Mouse (Mus musculus) spleen, postnatal 4 days (tissue): Measurements from ENCODE around the gene Tec.

Experiments used
- DNase-seq, 2 experiments: peaks; one replicate each; pipeline ENCODE4 v3.0.0; 2022; ENCODE audit warnings: low spot score in 2 of 2

The Tec gene

DNA sequence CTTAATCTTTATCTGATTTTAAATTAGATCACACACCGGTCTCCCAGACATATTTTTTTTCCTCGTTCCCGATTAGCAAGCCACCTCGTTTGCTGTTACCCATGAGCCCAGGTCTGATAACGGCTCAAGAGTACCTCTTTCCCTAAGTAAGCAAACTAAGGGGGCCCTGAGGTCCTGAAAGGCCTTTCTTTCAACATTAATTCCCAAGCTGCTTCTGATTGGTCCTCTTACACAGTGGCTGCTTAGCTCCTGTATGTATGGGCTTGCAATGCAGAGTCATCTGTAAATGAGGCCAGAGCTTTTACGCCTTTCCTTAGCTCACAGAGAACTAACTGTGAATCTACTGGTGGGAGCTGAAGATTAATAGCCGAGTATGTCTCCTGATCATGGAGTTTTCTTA, 131.4 kb downstream of the Tec start:
- DNase-seq = no peak

DNA sequence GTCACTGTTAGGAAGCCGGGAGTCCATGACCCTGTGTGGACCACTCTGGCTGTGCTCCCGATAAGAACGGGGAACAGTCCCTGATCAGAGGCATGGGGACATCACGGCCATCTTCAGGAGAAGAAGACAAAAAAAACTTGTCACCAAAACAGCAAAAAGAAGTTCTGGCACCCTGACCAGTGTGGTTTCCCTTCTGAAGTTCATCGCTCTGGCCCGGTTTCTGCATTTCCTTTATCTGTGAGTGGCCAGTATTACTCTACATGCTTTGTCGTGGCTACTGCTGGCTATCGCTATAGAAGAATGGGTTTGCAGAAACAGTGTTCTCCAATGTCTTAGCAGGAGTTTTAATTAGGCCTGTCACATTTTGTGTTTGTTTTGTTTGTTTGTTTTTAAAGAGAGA, 131.8 kb downstream of the Tec start:
- no peak for DNase-seq

DNA sequence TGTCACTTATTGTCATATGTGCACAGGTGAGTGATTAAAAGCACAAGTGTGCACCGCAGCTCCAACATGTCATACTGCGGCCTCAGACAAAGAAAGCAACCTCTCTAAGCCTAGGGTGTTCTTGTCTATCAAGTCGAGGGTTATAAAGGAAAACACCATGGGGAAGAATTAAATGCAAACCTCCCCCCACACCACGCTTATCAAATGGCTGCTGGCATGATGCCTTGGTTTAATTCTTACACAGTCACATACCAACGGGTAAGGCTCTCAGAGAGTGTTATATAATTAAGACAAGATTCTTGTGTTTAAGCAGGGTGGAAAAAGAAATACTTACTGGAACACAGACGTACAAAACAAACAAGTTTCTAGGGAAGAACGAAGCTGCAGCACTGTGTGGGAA, 132.5 kb downstream of the Tec start:
- no peak for DNase-seq

DNA sequence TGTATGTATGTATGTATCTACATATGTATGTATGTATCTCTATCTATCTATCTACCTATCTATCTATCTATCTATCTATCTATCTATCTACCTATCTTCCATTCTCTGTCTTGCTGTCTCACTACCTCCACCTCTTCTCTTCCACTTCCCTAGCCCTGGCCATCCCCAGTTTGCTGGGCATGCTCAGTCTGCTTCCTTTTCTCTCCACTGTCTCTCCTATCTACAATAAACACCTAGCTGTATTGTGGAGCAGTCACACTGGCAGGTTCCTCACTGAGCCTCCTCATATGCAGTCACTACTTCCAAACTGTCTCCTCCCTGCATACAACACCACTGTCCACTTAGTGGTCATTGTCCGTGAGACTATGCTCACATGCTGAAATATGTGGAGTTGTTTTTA, 135.4 kb downstream of the Tec start:
- DNase-seq = no peak

DNA sequence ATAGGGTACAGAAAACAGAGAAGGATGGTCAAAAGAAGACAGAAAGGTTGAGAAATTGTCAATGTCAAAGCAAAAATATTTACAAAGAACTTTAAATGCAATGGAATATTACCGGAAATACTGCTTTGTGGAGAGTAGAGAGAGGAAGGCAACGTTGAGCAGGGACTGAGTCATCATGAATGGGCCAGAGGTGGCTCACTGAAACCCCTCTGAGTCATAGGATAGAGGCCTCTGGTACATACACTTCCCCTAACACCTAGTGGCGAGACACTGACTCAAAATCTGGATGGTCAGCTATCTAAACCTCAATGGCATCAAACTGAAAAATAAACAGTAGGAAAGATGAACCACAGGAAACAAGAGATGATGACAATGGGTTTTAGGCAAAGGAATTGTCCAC, 142.9 kb downstream of the Tec start:
- DNase-seq = no peak

DNA sequence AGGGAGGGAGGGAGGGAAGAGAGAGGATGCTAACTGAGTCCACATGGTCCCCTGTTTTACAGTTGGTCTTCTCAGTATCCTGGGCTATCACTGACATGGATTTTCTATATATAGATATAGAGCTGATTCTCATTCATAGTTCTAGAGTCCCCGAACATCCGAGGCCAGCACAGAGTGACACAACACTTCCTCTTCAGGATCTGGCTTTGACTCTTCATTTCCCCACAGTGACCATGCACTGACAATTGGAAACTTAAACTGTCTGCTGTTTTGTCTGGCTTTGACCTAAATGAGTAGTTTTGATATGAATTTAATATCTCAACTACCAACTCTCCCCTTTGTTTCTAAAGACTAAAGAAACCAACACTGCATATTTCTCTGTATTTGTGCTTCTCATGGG, 144.9 kb downstream of the Tec start:
- DNase-seq = no peak

DNA sequence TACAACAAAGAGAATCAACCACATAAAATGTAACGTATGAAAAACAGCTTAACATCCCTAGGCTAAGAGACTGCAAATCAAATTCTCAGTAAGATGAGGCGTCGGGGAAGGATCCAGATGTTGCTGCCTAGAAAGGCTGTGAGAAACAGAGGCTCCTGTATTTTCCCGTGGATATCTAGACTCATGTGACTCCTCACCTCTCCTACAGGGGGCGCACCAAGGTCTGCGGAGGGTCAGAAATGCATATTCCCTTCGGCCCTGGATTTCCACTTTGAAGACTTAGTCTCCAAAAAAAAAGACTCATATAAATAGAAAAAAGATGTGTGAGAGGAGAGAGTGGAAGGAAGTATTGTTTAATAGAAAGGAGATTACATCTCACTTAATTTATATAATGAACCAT, 147.7 kb downstream of the Tec start:
- DNase-seq = no peak

DNA sequence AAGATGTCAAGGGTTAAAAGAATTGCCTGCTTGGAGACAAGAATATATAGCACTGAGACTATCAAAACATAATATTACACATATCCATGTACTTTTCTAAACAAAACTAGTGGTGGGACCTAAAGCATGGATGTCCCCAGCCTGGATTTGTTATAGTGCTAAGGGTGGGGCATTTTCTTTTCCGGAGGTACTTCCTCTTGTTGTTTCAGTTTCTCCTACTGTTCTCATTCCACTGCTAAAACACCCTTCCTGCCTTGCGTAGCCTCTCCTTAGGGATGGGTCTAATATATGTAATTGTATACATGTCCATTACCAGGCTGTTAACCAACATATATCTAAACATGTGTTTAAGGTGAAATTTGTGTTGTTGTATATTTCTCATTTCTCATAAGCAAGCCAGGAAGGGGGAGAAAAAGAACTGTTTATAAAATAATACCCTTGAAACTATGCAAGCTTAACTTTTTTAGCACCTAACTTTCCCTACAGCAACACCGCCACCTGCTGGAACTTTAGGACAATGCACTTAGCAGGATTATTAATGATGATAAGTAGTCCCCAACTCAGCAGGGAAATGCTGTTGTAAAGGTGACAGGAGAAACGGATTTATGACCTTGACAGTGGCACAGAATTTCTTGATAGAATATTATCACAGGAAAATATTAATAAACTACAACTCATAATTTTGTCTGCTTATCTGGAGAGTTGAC, 157.6 kb downstream of the Tec start:
- DNase-seq = peak; percentile 43 to 76

DNA sequence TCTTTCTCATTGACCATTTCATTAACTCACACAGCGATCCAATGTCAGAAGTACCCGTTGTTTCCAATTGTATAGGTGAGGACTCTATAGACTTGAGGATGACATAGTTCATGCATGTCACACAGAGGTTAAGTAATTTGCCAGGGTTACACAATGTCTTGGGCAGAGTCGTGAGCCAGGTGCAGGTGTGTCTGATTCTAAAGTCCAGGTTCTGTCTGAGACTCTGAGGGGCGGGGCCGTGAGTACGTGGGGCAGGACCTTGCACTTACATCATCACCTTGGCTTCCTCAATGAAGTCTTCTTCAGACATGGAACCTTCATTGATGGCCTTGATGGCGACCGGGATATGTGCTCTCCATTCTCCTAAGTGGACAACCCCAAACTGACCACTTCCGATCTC, 158.3 kb downstream of the Tec start:
- no peak for DNase-seq

DNA sequence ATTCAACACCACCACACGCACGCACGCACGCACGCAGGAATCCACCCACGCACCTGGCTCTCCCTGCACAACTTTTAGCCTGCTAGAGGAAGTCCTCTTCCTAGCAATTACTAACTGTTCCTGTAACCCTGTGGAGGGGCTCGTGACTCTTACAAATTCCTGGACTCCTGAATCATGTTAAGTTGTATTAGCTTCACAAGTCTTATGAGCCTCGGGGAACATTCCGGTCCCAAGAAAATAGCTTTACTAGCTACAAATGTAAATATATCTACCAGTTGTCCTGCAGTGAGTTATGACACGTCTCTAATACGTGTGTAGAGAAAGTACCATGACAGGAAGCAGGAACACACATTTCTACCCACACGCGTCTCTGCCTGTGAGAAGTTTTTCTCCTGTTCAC, 158.8 kb downstream of the Tec start:
- DNase-seq = no peak

DNA sequence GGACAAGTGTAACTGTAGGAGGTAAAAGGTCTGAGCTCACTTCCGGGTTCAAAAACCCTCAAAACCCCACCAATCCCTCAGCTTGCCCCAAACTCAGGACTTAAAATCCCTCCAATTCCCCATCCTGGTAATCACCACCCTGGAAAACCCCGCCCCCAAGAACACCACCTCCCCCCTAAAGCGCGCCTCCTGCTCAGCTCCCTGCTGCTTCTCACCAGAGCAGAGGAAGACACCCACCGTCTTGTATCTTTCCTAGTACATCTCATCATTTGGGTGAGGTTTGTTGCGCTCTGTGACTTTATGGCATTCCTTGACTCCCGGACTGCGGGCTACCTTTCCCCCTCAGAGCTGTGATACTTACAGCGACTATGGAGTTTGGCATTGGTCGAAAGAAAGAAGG, 161.6 kb downstream of the Tec start:
- no peak for DNase-seq

DNA sequence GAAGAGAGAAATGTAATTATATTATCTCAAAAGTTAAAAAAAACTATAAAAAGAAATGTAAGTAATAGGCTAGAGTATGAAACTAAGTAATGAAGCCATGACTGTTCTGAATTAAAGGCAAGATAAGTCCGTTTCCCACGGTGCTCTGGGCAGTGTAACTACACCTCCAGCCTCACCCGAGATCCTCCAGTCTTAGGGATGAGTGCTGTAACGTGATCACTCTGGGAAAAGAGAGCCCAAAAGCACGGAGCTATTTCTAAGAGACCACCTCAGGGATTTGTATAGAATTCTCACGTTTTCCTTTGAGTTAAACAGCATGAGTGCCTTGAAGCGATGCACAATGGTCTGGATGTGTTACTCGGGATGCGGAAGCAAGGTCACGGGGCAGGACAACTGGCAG, 162.2 kb downstream of the Tec start:
- DNase-seq = no peak
